Mouse (Mus musculus): Measurements from ENCODE around the gene Eef1akmt2. TPM values are rescaled to one million over a fixed set of nuclear protein-coding genes. Genes with fewer than 3 reads are reported as not detected.

Eef1akmt2 gene
- polyA plus RNA-seq, 1 experiment from 2014 or later: 64.9 TPM

- Histone ChIP-seq H3K4me1 (ENCODE audit: insufficient read depth, low read length) (peaks cover 40% of the 10 kb centered on the region), H3K36me3 (ENCODE audit: insufficient read depth, low read length) (0 out of 2 replicates have a peak, but pooled peaks cover 3% of the 10 kb centered on the region), H3K4me3 (ENCODE audit: low read length) (peak within 1 kb of the TSS; percentile 73), H3K27me3 (ENCODE audit: insufficient read depth, low read length) (no peaks in the 10 kb centered on the region), H3K9me3 (ENCODE audit: low read length) (no peaks in the 10 kb centered on the region), H3K4me2 (replicated peaks; ENCODE audit: low read depth, low read length) (peak within 1 kb of the TSS; percentile 85), H3K27ac (ENCODE audit: low read length) (peak within 1 kb of the TSS; percentile 95), H3K9ac (replicated peaks; ENCODE audit: low read length) (peak within 1 kb of the TSS; percentile 90)
- WGBS: under 1% methylated on average over 82 of the region's 85 CpGs
- ATAC-seq (ENCODE audit: low FRiP score, low TSS enrichment): peak; percentile 64
Measured at GRCm38 (mm10) chr7:132813416-132814088, 38.9 kb downstream of the Eef1akmt2 start, which contains the start of gene Fam53b. TSS of gene Fam53b (minus strand) at chr7:132813886.

- Histone ChIP-seq H3K9me3 (ENCODE audit: low read length) (no peaks in the 10 kb centered on the region), H3K4me1 (ENCODE audit: insufficient read depth, low read length) (peaks cover 47% of the 10 kb centered on the region), H3K4me3 (ENCODE audit: low read length) (peak overlapping the region; percentile 73), H3K27me3 (ENCODE audit: insufficient read depth, low read length) (no peaks in the 10 kb centered on the region), H3K9ac (replicated peaks; ENCODE audit: low read length) (peak overlapping the region; percentile 90), H3K36me3 (ENCODE audit: insufficient read depth, low read length) (no peaks in the 10 kb centered on the region), H3K4me2 (replicated peaks; ENCODE audit: low read depth, low read length) (peak overlapping the region; percentile 85), H3K27ac (ENCODE audit: low read length) (peak overlapping the region; percentile 95)
- ATAC-seq (ENCODE audit: low FRiP score, low TSS enrichment): peak; percentile 50
- WGBS: under 1% methylated on average over 58 of the region's 59 CpGs
Measured at GRCm38 (mm10) chr7:132812619-132813415, 39.7 kb downstream of the Eef1akmt2 start.

GRCm38 (mm10) chr7:132811716-132812618 is 40.5 kb downstream of the Eef1akmt2 start:
- ATAC-seq (ENCODE audit: low FRiP score, low TSS enrichment): no peak
- no peaks in the 10 kb centered on the region for H3K27me3 ChIP-seq (ENCODE audit: insufficient read depth, low read length)
- H3K27ac ChIP-seq (ENCODE audit: low read length): peak overlapping the region; percentile 95; the same call in 1 of the 2 replicates
- WGBS: 12% methylated on average over 23 of the region's 23 CpGs
- H3K4me3 ChIP-seq (ENCODE audit: low read length): peak overlapping the region; percentile 73
- peak overlapping the region; percentile 90 for H3K9ac ChIP-seq (replicated peaks; ENCODE audit: low read length)
- H3K36me3 ChIP-seq (ENCODE audit: insufficient read depth, low read length): no peaks in the 10 kb centered on the region
- peak overlapping the region; percentile 85 for H3K4me2 ChIP-seq (replicated peaks; ENCODE audit: low read depth, low read length)
- no peaks in the 10 kb centered on the region for H3K9me3 ChIP-seq (ENCODE audit: low read length)
- H3K4me1 ChIP-seq (ENCODE audit: insufficient read depth, low read length): peaks cover 55% of the 10 kb centered on the region

- no peak overlapping the region for H3K4me3 ChIP-seq (ENCODE audit: low read length)
- 70% methylated on average over 1 of the region's 1 CpGs for WGBS
Measured at GRCm38 (mm10) chr7:132810879-132811278, 41.6 kb downstream of the Eef1akmt2 start.

GRCm38 (mm10) chr7:132810368-132810767 is 42.1 kb downstream of the Eef1akmt2 start:
- peak overlapping the region; percentile 66; the same call in 1 of the 2 replicates for H3K27ac ChIP-seq (ENCODE audit: low read length)

More at GRCm38 (mm10) chr7:132810879-132811278, 41.6 kb downstream of the Eef1akmt2 start:
- Histone ChIP-seq H3K36me3 (ENCODE audit: insufficient read depth, low read length) (no peaks in the 10 kb centered on the region), H3K4me2 (replicated peaks; ENCODE audit: low read depth, low read length) (peak overlapping the region; percentile 85), H3K27me3 (ENCODE audit: insufficient read depth, low read length) (no peaks in the 10 kb centered on the region), H3K4me1 (ENCODE audit: insufficient read depth, low read length) (peaks cover 59% of the 10 kb centered on the region), H3K9me3 (ENCODE audit: low read length) (no peaks in the 10 kb centered on the region), H3K27ac (ENCODE audit: low read length) (peak overlapping the region; percentile 66; the same call in 1 of the 2 replicates), H3K9ac (replicated peaks; ENCODE audit: low read length) (no peak overlapping the region; the same call in 1 of the 2 replicates)
- no peak for ATAC-seq (ENCODE audit: low FRiP score, low TSS enrichment)

GRCm38 (mm10) chr7:132809721-132810120 is 42.8 kb downstream of the Eef1akmt2 start:
- Histone ChIP-seq H3K4me1 (ENCODE audit: insufficient read depth, low read length) (peaks cover 61% of the 10 kb centered on the region), H3K4me3 (ENCODE audit: low read length) (no peak overlapping the region), H3K27me3 (ENCODE audit: insufficient read depth, low read length) (no peaks in the 10 kb centered on the region), H3K27ac (ENCODE audit: low read length) (peak overlapping the region; percentile 86), H3K36me3 (ENCODE audit: insufficient read depth, low read length) (no peaks in the 10 kb centered on the region), H3K9me3 (ENCODE audit: low read length) (no peaks in the 10 kb centered on the region), H3K4me2 (replicated peaks; ENCODE audit: low read depth, low read length) (peak overlapping the region; percentile 37), H3K9ac (replicated peaks; ENCODE audit: low read length) (0 out of 2 replicates have a peak overlapping the region, but pooled peaks have one; percentile 27)
- 36% methylated on average over 6 of the region's 6 CpGs for WGBS
- ATAC-seq (ENCODE audit: low FRiP score, low TSS enrichment): no peak

More at GRCm38 (mm10) chr7:132810368-132810767, 42.1 kb downstream of the Eef1akmt2 start:
- peak overlapping the region; percentile 53; the same call in 1 of the 2 replicates for H3K9ac ChIP-seq (replicated peaks; ENCODE audit: low read length)
- no peaks in the 10 kb centered on the region for H3K36me3 ChIP-seq (ENCODE audit: insufficient read depth, low read length)
- 28% methylated on average over 6 of the region's 6 CpGs for WGBS
- H3K4me3 ChIP-seq (ENCODE audit: low read length): no peak overlapping the region
- peaks cover 59% of the 10 kb centered on the region for H3K4me1 ChIP-seq (ENCODE audit: insufficient read depth, low read length)
- H3K4me2 ChIP-seq (replicated peaks; ENCODE audit: low read depth, low read length): peak overlapping the region; percentile 21; the same call in 1 of the 2 replicates
- H3K9me3 ChIP-seq (ENCODE audit: low read length): no peaks in the 10 kb centered on the region
- H3K27me3 ChIP-seq (ENCODE audit: insufficient read depth, low read length): no peaks in the 10 kb centered on the region
- ATAC-seq (ENCODE audit: low FRiP score, low TSS enrichment): no peak

GRCm38 (mm10) chr7:132808841-132809682 is 43.4 kb downstream of the Eef1akmt2 start:
- Histone ChIP-seq H3K9me3 (ENCODE audit: low read length) (no peaks in the 10 kb centered on the region), H3K4me3 (ENCODE audit: low read length) (no peak overlapping the region), H3K27me3 (ENCODE audit: insufficient read depth, low read length) (no peaks in the 10 kb centered on the region), H3K4me2 (replicated peaks; ENCODE audit: low read depth, low read length) (peak overlapping the region; percentile 37), H3K4me1 (ENCODE audit: insufficient read depth, low read length) (peaks cover 64% of the 10 kb centered on the region), H3K36me3 (ENCODE audit: insufficient read depth, low read length) (no peaks in the 10 kb centered on the region), H3K9ac (replicated peaks; ENCODE audit: low read length) (peak overlapping the region; percentile 59), H3K27ac (ENCODE audit: low read length) (peak overlapping the region; percentile 86)
- ATAC-seq (ENCODE audit: low FRiP score, low TSS enrichment): peak; percentile 14; the same call in 1 of the 2 replicates
- 5% methylated on average over 20 of the region's 20 CpGs for WGBS

GRCm38 (mm10) chr7:132808051-132808796 is 44.2 kb downstream of the Eef1akmt2 start:
- Histone ChIP-seq H3K27ac (ENCODE audit: low read length) (peak overlapping the region; percentile 86), H3K27me3 (ENCODE audit: insufficient read depth, low read length) (no peaks in the 10 kb centered on the region), H3K9ac (replicated peaks; ENCODE audit: low read length) (peak overlapping the region; percentile 59; the same call in 1 of the 2 replicates), H3K4me1 (ENCODE audit: insufficient read depth, low read length) (peaks cover 68% of the 10 kb centered on the region), H3K9me3 (ENCODE audit: low read length) (no peaks in the 10 kb centered on the region), H3K36me3 (ENCODE audit: insufficient read depth, low read length) (no peaks in the 10 kb centered on the region), H3K4me3 (ENCODE audit: low read length) (no peak overlapping the region), H3K4me2 (replicated peaks; ENCODE audit: low read depth, low read length) (peak overlapping the region; percentile 37; the same call in 1 of the 2 replicates)
- no peak for ATAC-seq (ENCODE audit: low FRiP score, low TSS enrichment)
- 38% methylated on average over 7 of the region's 7 CpGs for WGBS
